Mouse (Mus musculus) monocyte, adult 59 days (primary cell): ENCODE data around the gene Fbn1. TPM values are rescaled to one million over a fixed set of nuclear protein-coding genes. Genes with fewer than 3 reads are reported as not detected.

Experiments
- total RNA-seq, 2 experiments: library from RNA; stranded (reverse); gene quantifications; one replicate each; pipeline ENCODE4 v1.2.4; 2023

Gene Fbn1
- under 1 TPM; 0.09 to 0.18 TPM for total RNA-seq

DNA sequence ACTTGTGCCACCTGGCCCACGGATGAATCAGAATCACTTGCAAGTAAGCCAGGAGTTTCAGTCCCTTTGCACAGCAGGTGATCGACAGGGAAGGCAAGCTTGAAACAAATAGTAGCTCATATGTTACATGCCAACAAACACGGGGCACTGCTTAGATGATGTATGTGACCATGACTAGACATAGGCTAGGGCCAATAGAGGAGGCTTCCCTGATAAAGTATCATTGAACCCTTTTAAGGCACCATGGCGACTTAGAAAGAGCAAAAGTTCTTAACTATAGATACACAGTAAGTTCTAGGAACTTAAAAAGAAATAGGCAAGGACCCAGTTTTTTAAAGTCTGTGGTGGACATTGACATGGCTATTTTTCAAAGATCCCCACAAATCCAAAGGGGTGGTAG lies at the start of gene Fbn1:
TSS of gene Fbn1 (minus strand) at position 101 of the 400 bp plus-strand sequence.

DNA sequence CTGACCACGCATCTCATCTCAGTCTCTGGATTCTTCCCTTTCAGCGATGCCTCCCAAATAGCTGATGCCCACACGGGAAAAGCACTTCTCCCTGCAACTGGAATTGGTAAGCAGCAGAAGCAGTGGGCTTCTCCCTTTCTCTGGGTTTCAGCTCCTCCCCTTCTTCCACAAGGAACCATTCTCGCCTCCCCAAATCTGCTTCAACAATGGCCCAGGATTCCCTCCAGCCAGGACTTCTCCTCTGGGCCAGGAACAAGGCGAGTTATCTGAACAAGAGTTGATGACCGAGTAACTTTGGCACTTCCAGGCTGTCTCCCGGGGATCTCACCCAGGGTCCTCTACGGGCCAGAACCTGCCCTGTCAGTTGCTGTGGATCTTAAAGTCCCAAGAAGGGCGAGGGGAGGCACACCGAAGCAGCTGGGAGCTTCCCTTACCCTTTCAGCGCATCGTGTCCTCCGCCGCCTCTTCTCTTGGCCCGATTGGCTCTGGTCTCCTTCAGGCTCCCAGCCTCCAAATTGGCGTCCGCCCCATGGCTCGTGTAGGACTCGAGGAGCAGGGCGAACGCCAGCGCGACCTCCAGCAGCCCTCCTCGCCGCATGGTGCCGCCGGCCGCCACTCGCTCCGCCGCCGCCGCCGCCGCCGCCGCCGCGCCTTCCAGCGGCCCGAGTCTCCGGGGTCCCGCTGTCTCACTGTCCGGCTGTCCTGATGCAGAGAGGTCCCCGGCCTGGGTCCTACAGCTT lies 2.6 kb downstream of the Fbn1 start, which contains the start of gene Gm9913:
TSS of gene Gm9913 (plus strand) at position 84 of the 740 bp plus-strand sequence.

Other genes with a start within 250 kb of the Fbn1 start
- not detected for gene Gm9913, start 2.9 kb downstream of the Fbn1 start, total RNA-seq
- gene Cep152, start 117.1 kb upstream of the Fbn1 start, total RNA-seq = 1 to 10 TPM; 7.3 to 8.0 TPM
- gene Eid1, start 165.1 kb upstream of the Fbn1 start, total RNA-seq = 10 to 100 TPM; 44.6 to 48.8 TPM
- gene Shc4, start 216.2 kb upstream of the Fbn1 start, total RNA-seq = under 1 TPM in 1 of 2 experiments, not detected in 1; 0.16 TPM